Mouse (Mus musculus): ENCODE data around the gene Jmjd8.

Gene Jmjd8

GRCm38 (mm10) chr17:25833291-25833663, 4.6 kb downstream of the Jmjd8 start, which contains the start of gene Stub1:
TSS of gene Stub1 (minus strand) at chr17:25833404.
- DNase-seq, result peak; percentile 97

- DNase-seq, result peak; percentile 58
These were observed 5.4 kb downstream of the Jmjd8 start for GRCm38 (mm10) chr17:25833961-25834594.

GRCm38 (mm10) chr17:25834595-25835222, 6.0 kb downstream of the Jmjd8 start:
- peak; percentile 34 for DNase-seq

DNA sequence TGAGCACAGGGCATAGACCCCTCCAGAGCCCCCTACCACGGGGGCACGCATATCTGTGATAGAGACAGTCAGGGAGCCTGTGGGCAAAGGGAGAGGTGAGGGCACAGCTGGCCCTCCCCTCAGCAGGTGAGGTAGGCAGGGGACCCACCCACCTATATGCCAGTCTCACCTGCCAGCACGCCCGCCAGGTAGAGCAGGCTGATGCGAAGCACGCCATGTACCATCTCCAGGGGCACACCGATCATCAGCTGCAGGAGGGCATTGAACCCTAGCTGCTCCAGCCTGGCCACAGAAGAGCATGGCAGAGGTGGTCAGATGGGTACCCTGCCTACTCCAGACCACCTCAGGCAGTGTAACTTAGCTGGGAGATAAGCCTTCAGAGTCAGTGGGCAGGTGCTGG, 6.6 kb downstream of the Jmjd8 start:
- DNase-seq, result peak; percentile 43

DNA sequence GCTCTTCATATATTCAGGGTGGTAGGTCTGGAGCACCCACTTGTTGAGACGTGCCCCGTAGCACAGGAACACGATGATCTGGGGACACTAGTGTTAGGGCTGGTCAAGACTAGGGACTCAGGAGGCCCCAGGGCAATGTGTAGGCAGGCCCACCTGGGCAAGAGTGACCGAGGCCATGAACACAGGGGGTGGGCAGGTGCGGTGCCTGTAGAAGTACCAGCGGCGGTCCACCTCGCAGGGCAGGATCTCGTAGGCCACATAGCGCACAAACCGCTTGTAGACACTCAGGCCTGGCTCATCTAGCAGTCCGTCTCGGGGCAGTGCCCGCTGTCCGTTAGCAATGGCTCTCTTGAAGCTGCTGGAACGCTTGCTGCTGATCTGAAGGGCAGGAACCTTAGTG, 7.1 kb downstream of the Jmjd8 start:
- peak; percentile 40 for DNase-seq

- DNase-seq, result peak; percentile 56
These were observed 7.9 kb downstream of the Jmjd8 start for GRCm38 (mm10) chr17:25836397-25837075.

DNA sequence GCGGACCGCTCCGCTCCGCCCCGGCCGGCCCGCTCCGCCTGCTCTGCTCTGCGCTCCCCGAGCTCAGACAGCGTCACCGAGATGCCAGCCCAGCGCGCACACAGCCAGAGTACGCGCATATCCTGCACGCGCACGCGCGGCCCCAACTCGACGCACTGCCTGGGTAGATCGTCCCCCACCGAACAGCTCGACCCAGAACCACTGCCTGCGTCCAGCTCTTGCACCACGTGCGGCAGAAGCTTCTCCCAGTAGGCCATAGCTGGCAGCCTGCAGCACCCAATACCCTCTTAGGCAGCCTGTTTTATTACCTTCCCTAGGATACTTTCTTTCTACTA, 8.4 kb downstream of the Jmjd8 start, which contains the start of gene Rhbdl1:
Rhbdl1 (minus strand) TSS at position 220 of the 335 bp plus-strand sequence.
- peak; percentile 84 for DNase-seq

DNA sequence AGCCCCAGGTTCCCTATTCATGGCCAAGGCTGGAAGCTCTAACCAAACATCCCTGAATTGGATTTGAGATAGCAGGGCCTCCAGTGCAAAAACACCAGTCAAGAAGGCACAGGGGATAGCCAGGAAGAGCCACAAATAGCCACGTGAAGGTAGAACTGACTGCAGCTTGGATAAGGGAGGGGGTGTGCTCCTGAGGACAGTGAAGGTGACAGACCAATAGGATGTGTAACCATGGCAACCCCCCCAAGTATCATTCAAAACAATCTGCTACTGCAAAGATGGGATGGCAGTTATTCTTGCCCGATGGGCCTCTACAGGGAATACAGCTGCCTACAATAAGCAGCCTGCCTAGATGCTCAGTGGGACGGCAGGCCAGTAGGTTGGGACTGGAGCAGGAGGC, 8.9 kb downstream of the Jmjd8 start:
- no peak for DNase-seq

DNA sequence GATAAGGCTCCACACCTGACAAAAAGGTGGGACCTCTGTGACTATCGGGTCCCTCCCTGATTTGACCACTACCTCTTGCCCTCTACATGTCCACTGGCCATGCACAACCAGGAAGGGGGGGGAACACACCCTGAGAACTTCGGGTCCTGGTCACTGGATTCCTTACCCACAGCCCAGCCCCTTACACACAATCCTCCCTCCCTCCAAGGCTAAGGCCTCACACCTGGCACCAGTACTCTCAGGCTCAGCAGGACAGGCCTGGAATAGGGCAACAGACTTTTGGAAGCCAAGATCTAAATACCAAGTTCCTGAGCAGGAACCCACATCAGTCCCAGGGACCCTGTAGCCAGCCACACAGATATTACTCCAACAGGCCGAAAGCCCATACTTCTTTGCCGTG, 10.2 kb downstream of the Jmjd8 start:
- peak; percentile 14 for DNase-seq

- peak; percentile 55 for DNase-seq
These were observed 11.0 kb downstream of the Jmjd8 start for GRCm38 (mm10) chr17:25839455-25840235.

GRCm38 (mm10) chr17:25840519-25840918, 11.9 kb downstream of the Jmjd8 start:
- no peak for DNase-seq

- no peak for DNase-seq
These were observed 12.6 kb downstream of the Jmjd8 start, which contains the start of gene Gm20683 for GRCm38 (mm10) chr17:25841117-25841880. TSS of gene Gm20683 (minus strand) at chr17:25841763.

- DNase-seq, result no peak
These were observed 13.8 kb downstream of the Jmjd8 start for GRCm38 (mm10) chr17:25842509-25842908.

- DNase-seq, result no peak
These were observed 14.5 kb downstream of the Jmjd8 start for GRCm38 (mm10) chr17:25843122-25843521.

DNA sequence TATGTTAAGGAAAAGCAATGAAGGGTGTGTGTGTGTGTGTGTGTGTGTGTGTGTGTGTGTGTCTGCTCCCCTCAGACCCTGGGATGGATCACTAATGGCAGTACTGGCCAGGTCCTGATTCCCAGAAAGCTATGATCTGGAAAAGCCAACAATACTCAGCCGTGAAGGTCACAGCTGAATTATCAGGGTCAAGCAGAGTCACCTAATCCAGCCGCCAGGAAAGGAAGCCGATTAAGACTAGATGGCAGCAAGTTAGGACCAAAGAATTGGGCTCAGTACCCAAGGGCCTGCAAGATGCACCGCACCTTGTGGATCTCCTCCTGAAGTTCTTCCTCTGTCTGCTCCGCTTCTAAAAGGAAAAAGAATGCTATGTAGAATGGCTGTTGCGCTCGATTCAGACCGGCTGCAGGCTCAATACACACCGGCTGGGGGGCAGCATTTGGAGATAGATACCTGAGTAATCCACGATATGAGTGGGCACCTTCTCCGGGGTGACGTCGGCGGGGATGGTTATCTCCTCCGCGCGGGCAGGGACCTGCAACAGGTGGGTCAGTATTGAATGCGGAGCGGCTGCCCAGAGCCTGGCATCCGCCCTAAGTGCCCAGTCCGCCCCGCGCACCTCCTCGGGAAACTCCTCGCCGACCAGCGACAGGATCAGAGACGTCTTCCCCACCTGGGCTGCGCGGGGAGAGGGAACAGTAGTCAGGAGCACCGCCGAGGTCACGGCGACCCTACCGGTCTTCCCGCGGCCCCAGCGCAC, 15.1 kb downstream of the Jmjd8 start:
- peak; percentile 21 for DNase-seq

DNA sequence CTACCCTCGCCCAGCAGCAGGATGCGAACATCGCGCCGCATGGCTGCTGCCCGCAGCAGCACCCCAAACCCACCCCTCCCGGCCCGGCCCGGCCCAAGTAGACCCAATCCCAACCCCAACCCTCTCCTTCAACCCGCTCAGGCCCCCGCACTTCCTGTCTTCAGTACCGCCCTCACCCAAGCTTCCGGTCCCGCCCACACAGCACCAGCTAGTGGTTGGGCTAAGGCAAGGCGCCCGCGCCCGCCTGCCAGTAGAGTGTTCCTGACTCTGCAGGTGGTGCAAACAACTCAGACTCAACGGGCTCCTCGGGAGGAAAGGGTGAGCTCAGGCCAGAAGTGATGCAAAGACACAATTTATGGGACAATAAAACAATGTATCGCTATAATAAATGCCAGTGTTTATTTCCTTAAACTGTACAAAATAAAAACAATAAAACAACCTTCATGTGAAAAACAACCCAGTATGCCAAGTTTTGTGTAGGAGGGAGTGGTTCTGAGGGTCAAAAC, 15.8 kb downstream of the Jmjd8 start, which contains the start of gene Rhot2:
Rhot2 (minus strand) TSS at position 456 of the 506 bp plus-strand sequence.
- DNase-seq, result peak; percentile 97

GRCm38 (mm10) chr17:25860229-25860628, 31.6 kb downstream of the Jmjd8 start:
- no peak for DNase-seq

GRCm38 (mm10) chr17:25860832-25861703, 32.4 kb downstream of the Jmjd8 start, which contains the start of gene Wdr90:
TSS of gene Wdr90 (minus strand) at chr17:25861501.
- peak; percentile 96 for DNase-seq

DNA sequence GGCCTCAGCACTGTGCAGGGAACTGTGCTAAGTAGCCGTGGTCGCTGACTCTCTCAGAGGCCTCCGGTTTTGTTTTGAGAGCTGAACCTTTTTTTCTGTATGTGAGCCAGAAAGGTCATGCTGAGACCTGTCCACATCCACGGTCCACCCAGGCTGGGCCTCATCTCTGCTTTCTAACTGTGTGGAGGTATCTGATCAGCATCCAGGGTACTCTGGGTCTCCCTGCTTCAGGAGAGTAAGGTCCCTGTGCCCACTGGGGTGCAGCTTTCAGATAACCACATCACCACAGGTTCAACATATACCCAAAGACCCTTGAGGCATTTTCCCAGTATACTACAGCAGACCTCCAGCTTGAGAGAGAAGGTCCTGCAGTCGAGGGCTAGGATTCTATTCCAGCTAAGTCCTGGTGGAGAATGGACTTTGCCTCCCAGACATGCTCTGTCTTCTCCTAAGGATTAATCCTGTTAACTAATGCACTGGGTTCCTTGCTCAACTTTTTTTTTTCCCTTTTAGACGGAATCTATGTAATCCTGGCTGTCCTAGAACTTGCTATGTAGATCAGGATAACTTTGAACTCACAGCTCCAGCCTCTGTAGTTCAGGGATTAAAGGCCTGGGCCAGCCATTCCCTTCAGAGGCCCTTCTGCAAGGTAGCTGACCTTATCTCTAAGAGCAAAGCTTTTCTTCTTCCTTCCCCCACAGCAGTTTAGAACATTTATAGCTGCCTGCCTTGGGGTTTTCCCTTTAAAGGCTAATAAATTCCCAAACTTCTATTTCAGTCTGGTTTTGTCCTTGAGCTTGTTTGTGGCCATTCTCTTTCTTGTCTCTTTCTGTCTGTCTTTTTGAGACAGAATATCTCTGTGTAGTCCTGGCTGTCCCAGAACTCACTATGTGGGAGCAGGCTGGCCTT, 33.3 kb downstream of the Jmjd8 start:
- no peak for DNase-seq
